Mouse (Mus musculus) retina, embryonic 14.5 days (tissue): Measurements from ENCODE around the gene Nxf2.
"Not testable (repeated sequence)": the region's sequence is repeated elsewhere in the genome, so short reads cannot be mapped to it uniquely, and the experiment has no call there.

Experiments
- DNase-seq: peaks from one replicate; pipeline ENCODE4 v3.0.0-alpha.2; 2015; ENCODE audit warnings: low spot score

Gene Nxf2

DNA sequence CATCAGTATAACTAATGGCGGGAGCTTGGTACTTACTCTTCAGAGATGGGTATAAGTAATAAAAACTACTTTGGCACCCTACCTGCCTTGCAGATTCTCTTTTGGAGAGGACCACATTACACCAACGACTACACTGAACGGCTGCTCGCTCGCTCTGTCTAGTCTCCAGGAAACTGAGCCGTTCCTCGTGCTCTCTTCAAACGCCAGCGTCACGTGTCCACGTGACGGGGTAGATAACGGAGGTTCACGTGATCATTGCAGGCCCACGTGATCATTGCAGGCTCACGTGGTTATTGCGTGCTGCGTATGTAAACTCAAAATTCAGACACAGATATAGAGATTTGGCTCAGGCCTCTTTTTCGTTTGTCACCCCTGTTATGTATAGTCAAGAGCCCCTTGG lies at the start of gene Nxf2:
TSS of gene Nxf2 (minus strand) at position 209 of the 400 bp plus-strand sequence.
- no peak for DNase-seq

DNA sequence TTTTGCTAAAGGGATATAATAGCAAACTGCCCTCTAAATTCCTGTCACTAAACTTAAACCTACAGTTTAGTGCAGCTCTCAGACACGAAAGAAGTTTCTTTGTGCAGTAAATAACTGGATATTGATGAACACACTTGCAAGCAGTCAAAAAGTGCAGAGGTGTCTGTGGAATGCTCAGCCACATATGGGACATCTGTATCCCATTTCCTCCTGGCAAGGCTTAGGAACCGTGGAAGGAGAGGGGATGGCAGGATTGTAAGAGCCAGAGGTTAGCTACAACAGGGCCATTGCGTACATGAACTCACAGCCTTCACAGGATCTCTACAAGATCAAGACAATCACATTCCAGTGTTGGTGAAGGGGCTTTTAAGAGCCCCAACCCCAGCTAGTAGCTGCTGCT lies 46.8 kb upstream of the Nxf2 start:
- no peak for DNase-seq

DNA sequence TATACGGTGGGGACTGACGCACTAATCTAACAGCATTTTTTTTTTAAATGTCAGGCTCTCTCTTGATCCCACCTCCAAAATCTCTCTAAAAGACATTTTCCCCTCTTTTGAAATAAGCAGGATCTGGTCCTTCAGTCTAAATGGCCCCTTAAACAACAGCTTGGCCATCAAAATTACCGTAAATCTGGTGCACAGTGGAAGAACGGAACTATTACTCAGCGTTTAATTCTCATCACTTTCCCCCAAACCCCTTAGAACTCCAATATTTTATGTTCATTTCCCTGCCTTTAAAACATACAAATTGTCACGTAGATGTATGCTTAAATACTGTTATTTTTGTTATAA lies 44.9 kb upstream of the Nxf2 start:
- no peak for DNase-seq

DNA sequence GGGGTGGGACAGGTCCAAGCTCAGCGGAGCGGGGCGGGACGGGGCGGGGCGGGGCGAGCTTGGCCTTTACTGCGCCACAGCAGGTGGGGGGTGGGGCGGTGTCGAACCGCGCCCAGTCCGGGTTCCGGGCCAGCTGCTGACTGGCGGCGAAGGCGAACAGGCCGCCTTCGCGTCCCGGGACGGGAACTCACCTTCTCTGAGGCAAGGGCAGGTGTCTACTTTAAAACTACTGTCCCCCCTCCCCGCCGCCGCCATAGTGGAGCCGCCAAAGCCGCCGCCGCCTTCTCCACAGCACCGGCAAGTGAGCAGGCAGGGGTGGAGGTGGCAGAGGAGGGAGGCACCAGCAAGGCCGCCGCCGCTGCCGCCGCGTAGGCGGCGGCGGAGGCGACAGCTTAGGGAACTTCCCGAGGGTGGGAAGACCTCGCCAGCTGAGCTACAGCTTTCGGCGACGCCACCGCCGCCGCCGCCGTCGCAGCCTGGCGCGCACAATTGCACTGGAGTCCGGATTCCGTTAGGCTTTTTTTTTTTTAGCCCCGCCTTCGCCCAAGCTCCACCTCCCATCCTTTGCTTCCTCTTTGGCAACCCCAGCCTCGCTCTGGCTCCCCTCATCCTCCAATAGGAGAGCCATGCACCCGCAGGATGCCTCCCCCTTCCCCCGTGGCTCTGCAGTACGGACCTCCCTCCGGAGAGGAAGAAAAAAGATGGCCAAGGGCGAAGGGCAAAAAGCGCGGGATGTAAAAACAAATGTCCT lies 44.3 kb upstream of the Nxf2 start, which contains the start of gene Zmat1:
TSS of gene Zmat1 (minus strand) at position 490 of the 751 bp plus-strand sequence.
- DNase-seq = peak; percentile 85

DNA sequence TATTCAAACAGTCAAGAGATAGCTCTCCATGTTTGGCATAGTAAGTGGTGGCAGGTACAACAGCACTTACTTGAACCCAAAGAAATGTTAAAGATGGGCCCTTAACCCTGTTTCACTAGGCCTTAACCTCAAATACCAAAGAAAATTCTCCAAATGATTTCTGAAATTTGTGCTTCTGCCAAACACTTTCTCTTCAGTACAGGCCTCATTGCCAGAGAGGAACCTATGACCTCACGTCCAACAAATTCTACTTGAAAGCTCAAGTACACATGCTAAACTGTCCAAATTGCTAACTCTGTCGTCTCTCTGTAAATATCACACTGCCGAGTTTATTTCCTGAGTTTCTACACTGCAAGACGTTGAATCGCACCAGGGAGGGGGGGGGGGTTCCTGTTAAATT lies 43.5 kb upstream of the Nxf2 start:
- peak; percentile 2 for DNase-seq

DNA sequence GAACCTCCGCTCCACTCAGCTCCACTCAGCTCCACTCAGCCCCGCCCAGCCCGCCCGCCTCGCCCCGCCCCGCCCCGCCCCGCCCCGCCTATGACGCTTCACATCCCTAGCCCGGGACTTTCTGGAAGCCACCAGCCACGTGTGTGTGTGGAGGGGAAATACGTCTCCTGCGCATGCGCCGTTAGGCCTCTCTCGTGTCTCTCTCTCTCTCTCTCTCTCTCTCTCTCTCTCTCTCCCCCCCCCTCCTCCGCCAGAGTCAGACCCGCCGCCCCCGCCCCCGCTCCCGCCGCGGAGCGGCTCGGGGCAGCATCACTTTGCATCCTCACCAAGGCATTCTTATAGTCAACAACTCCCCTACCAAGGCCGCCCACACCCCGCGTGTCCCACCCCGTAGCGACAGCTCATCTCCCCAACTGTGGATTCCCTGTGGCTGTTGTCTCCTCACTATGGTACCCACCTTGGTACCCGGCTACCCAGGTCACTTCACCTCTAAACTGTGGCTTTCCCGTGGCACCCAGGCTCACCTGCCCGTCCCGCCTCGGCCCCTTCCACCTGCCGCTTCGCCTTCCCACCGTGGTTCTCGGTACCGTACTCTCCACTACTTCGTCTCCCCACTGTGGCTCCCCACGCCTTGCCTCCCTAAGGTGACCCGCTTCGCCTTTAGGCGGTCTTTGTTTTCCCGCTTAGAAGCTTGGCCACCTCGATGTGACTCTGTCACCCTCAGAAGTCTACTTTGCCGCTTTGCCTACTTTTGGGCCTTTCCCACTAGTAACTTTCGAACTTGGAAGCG lies 1.1 kb downstream of the Nxf2 start:
- DNase-seq = peak; percentile 67

DNA sequence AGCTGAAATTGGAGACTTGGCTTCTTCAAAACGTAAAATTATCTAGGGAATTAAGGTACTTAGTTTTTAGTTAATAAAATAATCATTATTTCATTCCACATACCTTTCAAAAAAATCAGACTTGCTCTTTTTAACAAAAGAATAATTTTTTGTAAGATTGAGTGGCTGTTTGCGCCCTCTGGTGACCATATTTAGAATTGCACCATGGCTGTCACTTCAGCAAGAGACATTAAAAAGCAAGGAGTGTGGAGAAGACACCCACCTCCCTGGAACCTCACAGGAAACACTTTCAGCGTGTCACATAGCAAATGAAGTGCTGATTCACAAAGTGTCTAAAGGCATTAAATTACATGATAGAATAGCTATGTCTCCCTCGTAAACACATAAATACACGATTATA lies 34.2 kb downstream of the Nxf2 start:
- DNase-seq = peak; percentile 68

DNA sequence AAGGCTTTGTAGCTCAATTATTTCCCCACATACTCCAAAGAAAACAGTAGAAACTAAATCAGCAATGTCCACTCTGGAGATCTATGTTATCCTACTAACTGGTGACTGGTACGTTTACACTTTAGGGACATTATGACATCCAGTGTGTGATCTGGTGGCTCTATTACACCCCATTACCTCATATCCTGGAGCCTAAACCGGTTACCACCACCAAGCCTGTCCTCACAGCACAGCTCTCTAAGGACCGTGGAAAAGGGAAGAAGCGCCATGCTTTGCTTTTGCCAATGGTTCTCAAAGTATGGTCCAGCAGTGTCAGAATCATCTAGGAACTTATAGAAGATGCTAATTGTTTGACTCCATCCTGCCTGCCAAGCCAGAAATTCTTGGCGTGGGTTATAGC lies 34.6 kb downstream of the Nxf2 start:
- no peak for DNase-seq

DNA sequence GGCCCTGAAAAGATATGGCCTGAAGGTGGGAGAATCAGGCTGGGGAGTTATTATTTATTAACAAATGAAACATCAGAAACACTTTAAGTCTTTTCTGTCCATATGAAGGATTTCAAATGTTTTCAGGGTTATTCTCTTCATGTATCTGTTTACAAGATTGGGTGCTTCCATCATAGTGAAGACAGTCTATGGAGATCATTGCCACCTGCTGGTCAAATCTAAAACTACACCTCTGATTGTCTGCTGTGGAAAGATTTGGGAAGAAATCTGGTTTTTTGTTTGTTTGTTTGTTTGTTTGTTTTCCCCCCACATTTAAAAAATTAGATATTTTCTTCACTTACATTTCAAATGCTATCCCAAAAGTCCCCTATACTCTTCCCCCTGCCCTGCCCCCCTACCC lies 39.5 kb downstream of the Nxf2 start:
- DNase-seq = peak; percentile 75

DNA sequence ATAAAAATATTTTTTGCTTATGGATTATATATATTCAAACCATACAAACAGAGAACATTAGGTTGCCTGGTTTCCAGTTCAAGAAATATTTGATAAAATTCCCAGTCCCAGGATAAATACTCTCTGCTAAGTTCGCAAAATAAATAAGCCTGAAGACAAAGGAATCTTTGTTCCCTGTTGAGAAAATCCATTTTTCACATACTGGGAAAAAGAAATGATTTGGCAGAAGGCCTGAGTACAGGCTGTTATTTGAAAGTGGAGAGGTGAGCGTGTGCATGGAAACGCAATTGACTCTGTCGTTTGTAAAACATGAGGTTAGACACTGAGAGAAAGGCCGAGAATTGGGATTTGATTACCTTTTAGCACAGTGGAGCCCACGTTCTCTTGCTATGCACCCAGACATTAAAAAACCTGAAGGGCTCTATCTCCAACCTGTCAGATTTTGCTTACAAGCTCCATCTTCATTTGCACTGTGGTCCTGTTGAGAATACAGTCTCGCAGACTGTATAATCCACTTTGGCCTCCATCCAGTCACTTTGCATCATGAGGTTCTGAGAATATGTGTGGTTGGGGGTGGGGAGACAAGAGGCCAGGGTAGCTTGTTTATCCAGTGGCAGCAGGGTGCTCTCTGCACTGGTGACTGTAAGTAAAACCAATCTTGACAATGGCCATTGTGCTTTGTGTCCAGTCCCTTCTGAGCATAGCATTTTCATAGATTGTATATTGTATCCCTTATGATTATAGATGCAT lies 40.7 kb downstream of the Nxf2 start:
- DNase-seq = no peak

DNA sequence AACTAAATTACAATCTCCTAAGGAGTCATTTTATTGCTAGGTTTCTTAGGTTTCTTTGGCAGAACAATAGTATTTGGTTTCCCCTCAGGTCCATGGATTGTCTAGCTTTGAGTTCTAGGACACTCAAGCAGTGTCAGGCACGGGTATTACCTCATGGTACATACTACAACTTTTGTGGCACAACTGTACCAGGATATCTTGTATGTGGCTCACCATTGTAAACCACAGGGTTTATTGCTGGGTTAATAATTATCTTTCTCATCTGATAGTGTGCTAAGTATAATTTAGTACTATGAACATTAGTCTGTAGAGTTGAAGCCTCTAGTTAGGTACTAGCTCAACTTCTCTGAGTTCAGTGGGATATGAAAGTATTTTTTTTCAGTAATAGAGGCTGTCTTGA lies 45.3 kb downstream of the Nxf2 start:
- DNase-seq = no peak

DNA sequence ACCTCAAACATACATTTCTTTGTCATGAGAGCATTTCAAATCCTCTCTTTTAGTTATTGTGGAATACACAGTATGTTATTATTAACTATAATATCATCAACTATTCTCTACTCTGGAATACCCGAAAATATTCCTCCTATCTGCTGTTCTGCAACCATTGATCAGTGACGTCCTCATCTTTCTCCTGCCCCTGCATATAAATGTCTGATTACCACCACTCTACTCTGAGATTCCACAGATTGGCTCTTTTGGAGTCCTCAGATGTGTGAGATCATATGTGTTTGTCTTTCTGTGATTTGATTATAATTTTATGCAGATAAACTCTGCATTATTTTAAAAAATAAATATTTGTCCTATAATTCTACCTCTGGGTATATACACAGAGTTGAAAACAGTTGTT lies 48.8 kb downstream of the Nxf2 start:
- DNase-seq = no peak

DNA sequence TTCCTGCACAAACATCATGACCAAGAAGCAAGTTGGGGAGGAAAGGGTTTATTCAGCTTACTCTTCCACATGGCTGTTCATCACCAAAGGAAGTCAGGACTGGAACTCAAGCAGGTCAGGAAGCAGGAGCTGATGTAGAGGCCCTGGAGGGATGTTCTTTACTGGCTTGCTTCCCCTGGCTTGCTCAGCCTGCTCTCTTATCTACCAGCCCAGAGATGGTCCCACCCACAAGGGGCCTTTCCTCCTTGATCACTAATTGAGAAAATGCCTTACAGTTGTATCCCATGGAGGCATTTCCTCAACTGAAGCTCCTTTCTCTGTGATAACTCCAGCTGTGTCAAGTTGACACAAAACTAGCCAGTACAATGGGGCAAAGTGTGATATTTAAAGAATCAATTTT lies 49.2 kb downstream of the Nxf2 start:
- not testable (repeated sequence) for DNase-seq

DNA sequence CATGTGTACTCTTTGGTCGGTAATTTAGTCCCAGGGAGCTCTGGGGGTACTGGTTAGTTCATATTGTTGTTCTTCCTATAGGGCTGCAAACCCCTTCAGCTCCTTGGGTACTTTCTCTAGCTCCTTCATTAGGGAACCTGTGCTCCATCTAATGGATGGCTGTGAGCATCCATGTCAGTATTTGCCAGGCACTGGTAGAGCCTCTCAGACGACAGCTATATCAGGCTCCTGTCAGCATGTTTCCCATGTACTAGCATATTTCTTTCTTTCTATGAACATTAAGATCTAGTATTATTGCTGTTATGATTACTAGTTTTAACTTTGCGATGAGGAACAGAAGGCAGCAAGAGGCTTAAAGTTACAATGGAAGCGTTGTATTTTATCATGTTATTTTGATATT lies 49.7 kb downstream of the Nxf2 start:
- no peak for DNase-seq

DNA sequence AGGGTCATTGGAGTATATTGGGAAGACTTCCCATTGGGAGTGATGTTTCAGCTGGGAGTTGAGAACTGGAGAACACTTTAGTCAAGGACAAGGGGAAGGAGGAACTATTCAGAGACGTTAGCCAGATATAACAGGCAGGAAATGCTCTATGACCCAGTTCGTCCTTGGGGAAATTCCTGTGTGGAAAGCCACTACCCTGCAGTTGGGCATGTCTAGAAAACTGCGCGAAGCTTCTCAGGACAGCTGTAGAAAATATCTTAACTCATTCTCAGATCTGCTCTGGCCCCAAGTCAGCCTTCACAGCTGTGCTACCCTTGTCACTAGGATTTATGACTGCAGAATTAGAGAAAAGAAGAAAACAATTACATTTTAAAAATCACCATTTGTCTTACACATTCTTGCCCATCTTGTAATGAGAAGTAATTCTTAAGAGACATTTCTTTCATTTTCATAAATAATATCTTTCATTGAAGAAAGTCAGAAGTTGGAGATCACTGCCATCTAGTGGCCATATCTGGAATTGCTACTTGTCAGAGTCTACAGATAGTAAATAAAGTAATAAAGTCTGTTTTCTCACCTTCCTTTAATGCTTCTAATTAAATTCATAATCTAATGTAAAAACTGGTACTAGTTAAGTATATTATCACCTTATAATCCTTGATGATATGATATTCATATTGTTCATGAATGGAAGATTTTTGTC lies 51.2 kb downstream of the Nxf2 start:
- DNase-seq = peak; percentile 75

DNA sequence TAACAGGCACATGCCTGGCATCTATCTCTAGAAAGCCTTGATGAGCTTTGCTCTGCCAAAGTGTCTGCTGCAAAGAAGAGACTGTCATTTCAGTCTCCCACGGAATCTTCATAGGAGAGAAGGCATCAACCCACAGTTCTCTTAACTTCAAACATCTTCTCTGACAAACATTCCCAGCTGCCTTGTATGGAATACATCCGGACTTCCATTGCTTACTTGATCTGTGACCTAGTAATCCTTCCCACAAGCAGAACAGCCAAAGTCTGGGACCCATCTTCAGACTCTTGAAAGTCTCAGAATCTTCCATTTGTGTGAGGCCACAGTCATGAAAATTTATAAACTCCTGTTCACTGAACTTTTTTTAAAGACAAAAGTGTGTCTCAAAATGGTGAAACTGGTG lies 51.7 kb downstream of the Nxf2 start:
- no peak for DNase-seq

DNA sequence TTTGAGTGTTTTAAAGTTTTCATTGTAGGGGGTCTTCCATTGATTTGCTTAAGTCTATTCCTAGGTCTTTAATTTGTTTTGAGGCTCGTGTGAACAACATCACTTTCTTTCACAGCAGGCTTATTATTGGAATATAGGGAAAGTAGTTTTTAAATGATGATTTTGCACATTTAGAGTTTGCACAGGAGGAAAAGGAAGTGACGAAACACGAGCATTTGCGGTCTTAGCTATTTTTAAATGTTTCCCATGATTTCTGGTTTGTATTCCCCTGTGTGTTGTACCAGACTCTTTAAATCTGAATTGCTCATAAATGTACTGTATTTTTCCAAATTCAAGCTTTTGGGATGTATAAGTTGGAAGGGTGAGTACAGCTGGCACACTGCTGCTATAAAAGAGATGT lies 54.2 kb downstream of the Nxf2 start:
- no peak for DNase-seq
